Mouse (Mus musculus): ENCODE measurements at regions not wholly inside any gene's neighbourhood (a gene's known extent, or its start where the extent isn't known, plus 50 kb on each side); places are given as distances from the start of the nearest gene placed in this dataset.

DNA sequence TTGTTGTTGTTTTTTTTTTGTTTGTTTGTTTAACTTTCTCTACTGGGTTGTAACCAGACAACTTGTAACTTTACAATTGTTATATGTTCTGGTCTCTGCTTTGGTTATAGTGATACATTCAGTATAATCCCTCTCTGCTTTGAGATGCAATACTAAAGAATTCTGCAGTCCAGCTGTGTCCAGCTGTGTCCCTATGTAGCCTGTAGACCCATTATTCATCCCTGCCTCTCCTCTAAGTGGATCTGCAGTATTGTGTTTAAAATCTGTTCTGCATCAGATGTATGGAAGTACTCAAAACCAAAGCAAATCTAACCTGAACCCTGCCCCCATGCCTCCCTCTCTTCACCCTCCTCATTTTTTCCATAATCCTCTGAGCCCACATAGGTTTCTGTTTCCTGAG, 279.6 kb downstream of the Rps29 start:
- no peak for DNase-seq (ENCODE audit: low spot score in 2 of 2)

DNA sequence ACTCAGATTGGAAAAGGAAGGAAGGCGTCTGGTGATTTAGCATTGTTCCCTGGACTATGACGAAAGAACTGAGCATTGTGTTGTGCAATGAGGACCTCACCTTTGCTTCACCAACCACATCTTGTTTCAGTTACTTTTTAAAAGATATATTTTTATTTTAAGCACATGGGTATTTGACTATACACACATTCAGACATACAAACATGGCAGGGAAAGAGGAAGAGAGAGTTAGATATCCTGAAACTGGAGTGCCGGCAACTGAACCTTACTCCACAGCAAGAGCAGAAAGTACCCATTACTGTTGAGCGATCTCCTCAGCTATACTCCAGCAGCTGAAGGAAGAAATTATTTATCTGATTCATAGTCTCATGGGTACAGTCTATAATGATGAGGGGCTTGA, 287.7 kb downstream of the Rps29 start:
- DNase-seq (ENCODE audit: low spot score in 2 of 2) = no peak

DNA sequence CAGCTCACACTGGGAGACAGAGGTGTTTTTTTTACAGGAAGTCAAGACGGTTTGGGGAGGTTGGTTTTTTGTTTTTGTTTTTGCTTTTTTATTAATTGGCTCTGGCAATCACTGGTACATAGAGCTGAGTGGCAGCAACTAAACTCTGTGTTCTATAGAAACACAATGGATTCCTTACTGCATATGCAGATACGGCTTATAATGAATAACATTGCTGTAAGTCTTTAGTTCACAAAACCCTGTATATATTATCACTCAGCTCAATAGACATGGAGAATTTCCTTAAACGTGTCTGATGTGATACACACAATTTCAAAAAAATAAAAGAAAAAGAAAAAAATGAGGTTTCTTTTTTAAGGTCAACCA, 296.0 kb downstream of the Rps29 start:
- no peak for DNase-seq (ENCODE audit: low spot score in 2 of 2)

DNA sequence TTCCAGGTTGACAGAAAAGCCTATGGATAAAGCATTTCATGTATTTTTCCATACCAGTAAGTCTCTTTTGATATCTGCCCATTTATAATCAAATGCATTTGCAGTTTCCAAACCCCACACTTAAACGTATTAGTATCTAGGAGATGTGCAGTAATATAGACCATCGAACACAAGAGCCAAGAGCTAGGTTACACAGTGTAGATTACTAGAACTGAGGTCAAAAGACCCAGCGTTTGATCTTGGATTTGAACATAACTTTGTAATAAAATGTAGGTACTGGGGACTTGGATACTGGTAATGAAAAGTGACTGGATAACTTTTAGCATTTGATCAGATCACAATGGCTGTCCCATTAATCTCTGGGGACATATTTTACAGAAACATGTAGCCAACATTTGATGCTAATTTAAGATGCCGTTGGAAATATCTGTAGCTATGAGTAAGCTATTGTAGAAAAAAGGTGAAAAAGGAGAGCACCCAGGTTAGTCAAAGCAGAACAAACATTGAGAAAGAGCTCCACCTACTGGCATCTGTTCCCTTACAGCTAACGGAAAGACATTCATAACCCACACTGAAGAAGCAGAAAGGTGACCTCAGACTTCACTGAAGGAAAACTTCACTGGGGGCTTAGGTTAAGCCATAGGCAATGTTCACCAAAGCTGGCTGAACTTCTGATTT, 296.5 kb downstream of the Rps29 start:
- peak; percentile 48 to 60 for DNase-seq (ENCODE audit: low spot score in 2 of 2)

DNA sequence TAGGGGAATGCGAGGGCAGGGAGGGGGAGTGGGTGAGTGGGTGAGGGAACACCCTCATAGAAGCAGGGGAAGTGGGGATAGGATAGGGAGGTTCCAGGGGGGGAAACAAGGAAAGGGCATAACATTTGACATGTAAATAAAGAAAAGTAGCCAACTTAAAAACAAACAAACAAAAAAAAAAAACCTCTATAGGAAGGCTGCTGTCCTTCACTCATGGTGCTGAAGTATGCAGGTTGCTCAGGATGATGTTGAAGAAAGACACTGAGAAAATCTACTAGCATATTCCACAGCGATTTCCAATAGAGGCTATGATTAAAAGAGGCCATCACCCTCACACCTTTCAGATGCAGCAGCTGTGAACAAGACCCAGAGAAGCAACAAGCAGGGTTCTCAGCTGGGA, 298.7 kb downstream of the Rps29 start:
- DNase-seq (ENCODE audit: low spot score in 2 of 2) = no peak

DNA sequence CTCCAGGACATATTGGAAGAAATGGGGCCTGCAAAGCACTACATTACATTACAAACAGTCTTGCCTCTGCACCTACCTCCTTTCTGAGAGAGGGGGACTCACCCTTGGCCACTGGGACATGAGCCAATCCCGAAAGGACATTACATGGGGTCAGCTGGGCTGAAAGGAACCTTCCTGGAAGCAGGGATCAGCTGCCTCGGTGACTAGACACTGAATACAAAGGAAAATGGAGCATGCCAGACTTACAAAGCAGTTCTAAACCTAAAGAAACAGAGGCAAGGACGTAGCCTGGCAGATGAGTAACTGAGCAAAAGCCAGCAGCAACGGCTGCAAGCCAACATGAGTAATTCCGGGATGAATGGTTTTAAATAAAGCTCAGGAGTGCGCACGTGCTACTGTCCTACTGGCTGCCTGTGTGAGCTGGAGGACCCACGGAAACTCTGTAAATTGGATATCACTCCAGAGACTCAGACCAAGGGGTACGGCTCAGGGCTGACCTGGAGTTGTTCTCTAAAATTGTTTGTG, 309.3 kb downstream of the Rps29 start:
- peak; percentile 21 to 22 for DNase-seq (ENCODE audit: low spot score in 2 of 2)

DNA sequence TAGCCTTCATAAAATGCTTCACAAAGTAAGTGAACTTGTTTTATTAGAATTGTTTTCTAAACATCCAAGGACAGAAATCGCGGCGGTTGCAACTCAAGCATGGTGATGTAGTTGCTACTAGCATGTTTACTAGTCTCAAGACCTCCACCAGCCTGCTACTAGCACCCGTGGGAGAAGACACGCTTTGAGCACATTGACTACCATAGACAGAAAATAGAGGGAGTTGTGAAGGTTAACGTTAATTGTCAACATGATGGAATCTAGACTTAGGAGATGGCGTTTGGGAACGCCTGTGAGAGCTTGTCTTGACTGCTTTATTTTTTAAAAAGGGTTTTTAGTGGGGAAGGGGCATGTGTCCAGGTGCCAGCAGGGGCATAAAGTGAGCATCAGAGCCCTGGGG, 318.2 kb downstream of the Rps29 start:
- no peak for DNase-seq (ENCODE audit: low spot score in 2 of 2)

DNA sequence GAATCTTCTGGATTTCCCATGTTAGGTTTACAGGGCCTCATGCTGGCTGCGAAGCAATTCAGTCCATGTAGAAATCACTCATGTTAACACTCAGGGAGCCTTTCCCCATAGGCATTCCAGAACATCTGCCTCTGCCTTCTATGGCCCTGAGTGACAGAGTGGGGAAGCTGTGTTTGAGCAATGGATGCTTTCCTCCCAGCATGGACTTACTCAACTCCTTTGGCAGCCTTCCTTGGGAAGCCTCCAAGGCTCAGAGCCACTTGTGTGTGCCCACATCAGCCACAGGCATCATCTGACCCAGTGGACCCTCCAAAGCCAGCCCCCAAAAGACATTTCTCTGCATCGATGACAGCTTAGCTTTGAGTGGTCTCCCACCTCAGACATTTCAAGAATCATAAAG, 318.8 kb downstream of the Rps29 start:
- DNase-seq (ENCODE audit: low spot score in 2 of 2) = no peak

DNA sequence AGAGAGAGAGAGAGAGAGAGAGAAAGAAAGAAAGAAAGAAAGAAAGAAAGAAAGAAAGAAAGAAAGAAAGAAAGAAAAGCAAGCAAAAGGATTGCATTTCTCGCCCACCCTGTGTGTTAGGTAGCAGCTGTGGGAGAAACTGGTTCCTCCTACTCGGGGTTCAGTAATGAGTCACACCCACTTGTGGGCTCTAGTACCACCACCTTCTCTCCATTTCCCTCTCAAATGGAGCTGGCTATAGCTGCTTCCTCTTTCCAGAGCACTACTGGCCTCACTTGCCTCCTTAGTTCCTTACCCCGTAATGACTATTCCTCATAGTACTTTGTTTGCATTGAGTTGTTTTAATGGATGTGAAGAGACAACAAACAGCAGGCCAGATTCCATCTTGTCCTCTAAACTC, 323.0 kb downstream of the Rps29 start:
- DNase-seq (ENCODE audit: low spot score in 2 of 2) = no peak

DNA sequence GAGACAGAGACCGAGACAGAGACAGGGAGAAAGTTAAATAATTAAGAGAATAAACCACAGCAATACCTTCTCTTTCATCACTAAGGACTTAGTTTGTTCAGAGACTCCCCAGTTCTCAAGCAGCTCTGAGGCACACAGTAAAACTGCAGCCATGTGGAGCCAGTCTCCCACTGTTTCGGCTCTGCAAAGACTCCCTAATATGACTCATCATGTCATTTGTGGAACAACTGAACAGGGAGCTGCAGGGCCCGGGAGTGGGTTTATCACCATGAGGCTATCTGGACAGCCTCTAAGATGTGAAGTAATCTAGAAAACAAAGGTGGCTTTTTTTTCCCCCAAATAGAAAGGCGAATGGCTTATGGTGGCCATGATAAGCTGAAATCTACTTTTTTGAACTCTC, 325.1 kb downstream of the Rps29 start:
- DNase-seq (ENCODE audit: low spot score in 2 of 2) = no peak

DNA sequence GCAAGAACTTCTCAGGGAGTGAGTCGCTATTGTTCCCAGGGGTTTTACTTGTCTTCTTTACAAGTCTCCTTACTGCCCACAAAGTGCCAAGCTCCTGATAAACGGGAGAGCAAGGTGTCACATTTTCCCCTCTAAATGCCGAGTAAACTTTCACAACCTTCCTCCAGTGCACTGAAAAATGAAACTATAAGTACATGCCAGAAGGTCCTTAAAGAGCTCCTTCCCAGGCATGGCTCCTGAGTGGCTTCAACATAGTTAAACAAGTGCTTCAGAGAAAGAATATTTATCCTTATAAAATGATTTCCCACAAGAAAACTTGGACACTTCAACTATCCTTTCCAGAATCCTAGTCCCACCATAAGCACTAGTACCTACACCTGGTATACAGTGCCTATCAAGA, 329.6 kb downstream of the Rps29 start:
- no peak for DNase-seq (ENCODE audit: low spot score in 2 of 2)

DNA sequence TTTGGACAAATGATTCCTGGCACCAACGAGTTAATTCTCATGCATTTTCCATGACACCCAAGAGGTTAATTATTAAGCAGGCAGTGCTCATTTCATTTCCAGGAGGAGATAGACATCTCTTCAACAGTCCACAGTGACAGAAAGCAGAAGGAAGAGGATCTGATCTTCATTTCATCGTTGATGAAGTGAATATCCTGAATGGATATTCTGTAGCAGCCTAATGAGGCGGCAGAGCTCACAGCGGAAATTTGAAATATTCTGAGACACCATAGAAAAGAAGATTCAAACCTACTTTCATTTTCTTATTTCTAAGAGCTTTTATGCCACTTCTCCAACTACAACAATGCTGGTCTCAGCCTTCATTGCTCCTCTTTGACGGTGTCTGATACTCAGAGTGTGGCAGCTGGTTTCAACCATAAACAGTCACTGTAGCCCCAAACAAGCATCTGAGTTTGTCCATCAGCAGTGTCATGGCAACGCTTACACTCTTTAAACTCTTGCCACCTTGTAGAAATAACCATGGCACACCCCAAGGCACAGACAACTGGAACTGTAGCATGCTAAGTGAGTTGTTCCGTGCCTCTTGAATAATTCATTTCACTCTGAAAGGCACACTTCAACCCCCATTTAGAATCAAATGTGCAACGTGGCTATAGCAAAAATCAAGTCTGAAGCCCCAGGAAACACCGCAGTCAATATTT, 331.3 kb downstream of the Rps29 start:
- DNase-seq (ENCODE audit: low spot score in 2 of 2) = no peak

DNA sequence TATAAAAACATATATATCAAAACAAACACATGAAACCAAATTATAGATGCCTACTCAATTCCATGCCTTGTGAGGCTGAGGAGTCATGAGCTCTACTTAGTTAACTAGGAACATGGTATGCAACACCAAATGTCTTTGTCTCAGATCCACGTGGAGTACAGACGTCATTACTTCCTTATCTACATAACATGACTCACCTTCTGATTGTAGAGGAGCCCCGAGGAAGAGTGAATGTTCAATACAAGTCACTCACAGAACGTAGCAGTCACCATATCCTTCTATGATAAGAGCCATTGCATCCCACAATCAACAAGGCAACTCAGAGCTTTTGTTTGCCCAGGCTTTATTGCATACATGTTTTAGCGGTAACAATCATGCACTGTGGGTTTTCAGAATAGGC, 364.6 kb downstream of the Rps29 start:
- no peak for DNase-seq (ENCODE audit: low spot score in 2 of 2)

DNA sequence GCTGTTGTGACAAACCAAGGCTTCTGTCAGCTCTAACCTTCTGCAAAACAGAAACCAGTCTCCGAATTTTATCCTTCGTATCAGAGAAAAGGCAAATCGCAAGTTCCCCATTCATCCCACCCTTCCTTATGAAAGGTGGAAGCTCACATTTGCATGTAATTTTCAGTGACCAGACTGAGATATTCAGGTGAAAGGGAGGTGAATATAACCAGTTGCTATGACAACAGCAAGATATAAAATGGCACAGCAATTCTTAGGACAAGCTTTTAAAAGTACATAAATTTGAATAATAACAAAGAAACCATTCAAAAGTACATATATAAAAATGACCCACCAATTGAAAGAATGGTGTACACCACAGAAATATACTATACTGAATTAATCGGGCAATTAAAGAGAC, 375.4 kb downstream of the Rps29 start:
- DNase-seq (ENCODE audit: low spot score in 2 of 2) = no peak

DNA sequence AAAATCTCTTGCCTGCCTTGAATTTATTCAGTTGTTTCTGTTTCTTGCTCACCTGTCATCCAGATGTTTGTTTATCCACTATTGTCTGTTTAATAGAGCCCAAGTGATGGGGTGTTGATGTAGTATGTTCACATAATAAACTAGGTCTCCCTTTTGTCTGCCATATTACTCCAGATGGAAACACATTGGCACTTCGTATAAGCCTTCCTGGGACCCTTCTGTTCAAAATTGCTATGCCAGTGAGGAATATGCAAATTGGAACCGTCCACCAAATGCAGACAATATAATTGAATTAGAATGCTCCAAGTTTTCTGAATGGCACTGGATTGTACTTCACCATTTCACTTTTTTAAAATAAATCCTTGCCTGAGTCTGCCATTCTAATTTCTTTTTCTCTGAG, 383.5 kb downstream of the Rps29 start:
- DNase-seq (ENCODE audit: low spot score in 2 of 2) = no peak

DNA sequence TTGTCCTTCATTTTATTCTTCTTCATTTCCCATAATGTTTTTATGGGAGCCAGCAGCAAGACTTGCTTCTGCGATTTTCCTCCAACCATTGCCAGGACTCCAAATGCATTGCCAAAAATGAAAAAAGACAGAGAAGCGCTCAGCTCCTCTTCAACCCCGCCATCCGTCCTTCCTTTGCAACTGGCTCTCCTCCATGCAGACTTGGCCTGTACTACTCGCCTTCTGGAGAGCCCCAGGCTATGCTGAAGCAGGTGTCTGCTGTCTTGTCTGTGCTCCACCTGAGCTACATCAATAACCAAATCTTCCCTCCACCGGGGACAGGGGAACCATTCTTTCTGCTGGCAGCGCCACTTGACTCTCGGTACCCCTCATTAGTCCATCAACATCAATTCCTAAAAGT, 384.2 kb downstream of the Rps29 start:
- peak; percentile 34 to 43 for DNase-seq (ENCODE audit: low spot score in 2 of 2)

DNA sequence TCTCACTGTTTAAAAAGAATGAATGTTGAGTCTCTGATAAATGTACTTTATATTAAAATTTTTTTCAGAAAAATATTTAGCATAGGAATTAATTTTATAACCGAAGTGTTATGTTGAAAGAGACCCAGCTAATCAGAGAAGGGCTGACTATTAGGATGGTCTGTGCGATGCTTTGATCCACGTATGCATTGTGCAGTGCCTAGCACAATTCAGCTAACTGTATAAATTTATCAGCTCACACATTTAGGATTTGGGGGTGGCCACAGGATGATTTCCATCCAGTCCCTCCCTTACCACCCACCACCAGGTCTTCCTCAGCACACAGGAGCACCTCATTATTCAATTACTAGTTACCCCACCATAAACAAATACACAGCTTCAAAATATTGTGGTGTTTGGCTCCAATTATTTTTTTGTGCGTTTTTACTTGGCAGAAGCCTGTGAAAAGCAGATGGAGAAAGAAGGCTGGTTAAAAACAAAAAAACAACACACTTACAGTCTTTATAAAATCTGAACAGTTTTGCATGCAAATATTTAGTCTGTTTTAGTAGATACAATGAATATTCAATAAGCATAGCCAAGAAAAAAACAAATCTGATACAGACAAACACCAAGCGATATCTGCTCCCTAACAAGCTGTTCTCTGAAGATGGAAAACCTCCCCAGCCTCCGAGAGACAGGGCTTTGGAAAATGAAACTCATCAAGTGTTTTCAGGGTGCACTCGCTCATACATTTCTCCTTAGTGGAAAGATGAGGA, 400.5 kb downstream of the Rps29 start:
- no peak for DNase-seq (ENCODE audit: low spot score in 2 of 2)

DNA sequence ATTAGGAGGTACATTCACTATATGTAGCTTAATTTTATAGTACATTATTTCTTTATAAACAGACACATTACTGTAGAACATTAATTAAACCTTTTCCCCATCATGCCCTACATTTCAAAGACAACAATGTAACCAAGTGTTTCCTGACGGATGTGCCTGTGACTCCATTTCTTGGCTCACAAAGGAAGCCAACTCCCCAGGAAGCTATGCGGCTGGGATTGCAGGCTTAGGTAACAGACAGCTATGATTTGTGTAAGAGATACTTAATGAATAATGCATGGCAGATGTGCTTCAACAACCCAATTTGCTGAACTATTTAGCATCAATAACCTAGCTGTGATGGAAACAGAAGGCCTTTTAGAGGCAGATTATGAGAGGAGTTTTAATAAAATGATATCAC, 430.1 kb downstream of the Rps29 start:
- DNase-seq (ENCODE audit: low spot score in 2 of 2) = no peak

DNA sequence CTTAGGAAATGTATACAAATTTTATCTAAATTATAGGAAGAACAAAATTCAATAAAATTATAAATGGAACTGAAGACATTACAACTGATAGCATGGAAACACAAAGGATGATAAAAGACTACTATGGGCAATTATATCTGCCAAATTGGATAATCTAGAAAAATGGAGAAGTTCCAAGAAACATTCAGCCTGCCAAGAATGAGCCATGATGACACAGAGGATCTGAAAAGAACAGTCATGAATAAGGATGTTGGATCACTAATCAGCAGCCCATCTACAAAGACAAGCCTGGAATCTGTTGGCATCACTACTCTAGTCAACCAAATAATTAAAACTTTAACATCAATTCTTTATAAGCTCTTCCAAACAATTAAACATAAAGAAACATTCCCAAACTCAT, 440.0 kb downstream of the Rps29 start:
- DNase-seq (ENCODE audit: low spot score in 2 of 2) = no peak

DNA sequence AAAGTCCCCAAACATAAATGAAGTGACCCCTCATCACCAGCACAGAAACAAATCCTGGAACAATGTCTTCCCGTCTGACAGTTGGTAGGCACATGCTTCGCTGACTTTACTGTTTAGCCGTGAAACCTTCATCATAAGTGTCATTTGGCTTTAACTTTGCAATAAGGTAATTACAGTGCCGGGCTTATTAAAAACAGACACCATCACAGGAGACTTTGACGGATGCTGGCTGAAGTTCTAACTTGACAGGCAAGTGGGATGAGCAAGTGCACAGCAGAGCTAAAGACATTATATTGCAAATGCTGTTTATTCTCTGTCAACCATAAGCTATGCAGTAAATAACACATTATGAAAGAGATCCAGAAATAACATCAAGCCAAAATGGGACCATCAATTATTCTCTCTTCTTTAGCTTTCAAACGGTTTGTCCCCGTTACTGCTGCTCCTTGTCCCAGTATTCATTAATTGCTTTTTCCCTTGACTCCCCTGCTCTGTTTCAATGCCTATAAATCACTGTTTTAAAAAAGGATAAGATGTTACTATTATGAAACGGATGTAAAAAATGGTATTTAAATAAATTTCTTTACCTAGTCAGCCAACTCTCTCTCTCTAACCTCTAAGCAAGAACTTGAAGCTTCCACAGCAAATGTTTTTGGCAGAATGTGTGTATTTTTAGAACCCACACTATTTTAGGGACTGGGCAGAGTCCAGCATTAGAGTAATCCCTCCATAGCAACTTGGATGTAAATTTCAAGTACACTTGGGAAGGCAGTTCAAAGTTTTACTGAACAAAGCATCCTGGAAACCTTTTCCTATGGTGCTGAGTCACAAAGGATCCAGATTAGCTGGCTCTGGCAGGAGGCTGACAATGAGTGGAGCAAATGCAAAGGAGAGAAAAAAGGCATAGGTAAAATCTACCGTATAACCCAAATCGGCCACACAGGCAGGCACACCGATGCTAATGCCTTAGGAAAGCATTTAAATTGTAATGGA, 464.4 kb downstream of the Rps29 start:
- no peak for DNase-seq (ENCODE audit: low spot score in 2 of 2)

DNA sequence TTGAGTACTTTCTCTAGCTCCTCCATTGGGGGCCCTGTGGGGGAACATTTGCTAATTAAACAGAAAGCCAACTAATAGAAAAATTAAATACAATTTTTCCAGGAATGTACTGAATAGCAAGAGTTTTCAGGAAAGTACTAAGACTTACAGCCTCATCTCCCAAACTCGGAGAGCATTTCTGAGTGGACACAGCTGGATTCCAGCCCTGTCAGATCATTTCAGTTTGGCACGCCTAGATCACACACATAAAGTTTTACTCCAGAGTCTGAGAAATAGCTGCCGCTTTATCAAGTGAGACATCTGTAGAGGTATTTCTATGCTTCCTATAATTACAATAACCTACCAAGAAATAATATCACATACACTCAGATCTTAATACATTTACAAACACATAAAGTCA, 470.7 kb downstream of the Rps29 start:
- DNase-seq (ENCODE audit: low spot score in 2 of 2) = no peak

DNA sequence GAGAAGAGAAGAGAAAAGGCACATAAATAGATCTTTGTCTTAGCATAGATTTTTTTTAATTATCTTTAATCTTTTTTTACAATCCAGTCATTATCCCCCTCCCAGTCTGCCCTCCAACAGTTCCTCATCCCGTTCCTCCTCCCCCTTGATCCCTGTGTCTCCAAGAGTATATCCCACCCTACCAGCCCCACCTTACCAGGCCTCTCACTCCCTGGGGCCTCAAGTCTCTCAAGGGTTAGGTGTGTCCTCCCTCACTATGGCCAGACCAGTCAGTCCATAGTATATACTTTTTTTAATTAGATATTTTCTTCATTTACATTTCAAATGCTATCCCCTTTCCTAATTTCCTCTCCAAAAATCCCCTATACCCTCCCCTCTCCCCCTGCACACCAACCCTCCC, 475.1 kb downstream of the Rps29 start:
- no peak for DNase-seq (ENCODE audit: low spot score in 2 of 2)

Data from right cerebral cortex, postnatal 10 days (tissue).